Mouse (Mus musculus): ENCODE measurements around the gene Galntl5.
"Not testable (repeated sequence)": the region's sequence is repeated elsewhere in the genome, so short reads cannot be mapped to it uniquely, and the experiment has no call there.

Gene Galntl5

GRCm38 (mm10) chr5:25181004-25181531 is at the start of gene Galntl5:
TSS of gene Galntl5 (plus strand) at chr5:25181460.
- DNase-seq (ENCODE audit: extremely low read depth, low read depth), result no peak

GRCm38 (mm10) chr5:25146705-25147104 is 34.6 kb upstream of the Galntl5 start:
- DNase-seq (ENCODE audit: extremely low read depth, low read depth), result no peak

GRCm38 (mm10) chr5:25149331-25149965 is 31.8 kb upstream of the Galntl5 start:
- DNase-seq (ENCODE audit: extremely low read depth, low read depth), result no peak

GRCm38 (mm10) chr5:25153491-25153890 is 27.8 kb upstream of the Galntl5 start:
- no peak for DNase-seq (ENCODE audit: extremely low read depth, low read depth)

- DNase-seq (ENCODE audit: extremely low read depth, low read depth), result no peak
Measured at GRCm38 (mm10) chr5:25153996-25154395, 27.3 kb upstream of the Galntl5 start.

GRCm38 (mm10) chr5:25154823-25155222 is 26.4 kb upstream of the Galntl5 start:
- DNase-seq (ENCODE audit: extremely low read depth, low read depth), result no peak

- no peak for DNase-seq (ENCODE audit: extremely low read depth, low read depth)
Measured at GRCm38 (mm10) chr5:25155351-25155750, 25.9 kb upstream of the Galntl5 start.

GRCm38 (mm10) chr5:25157136-25157535 is 24.1 kb upstream of the Galntl5 start:
- DNase-seq (ENCODE audit: extremely low read depth, low read depth), result no peak

- DNase-seq (ENCODE audit: extremely low read depth, low read depth), result no peak
Measured at GRCm38 (mm10) chr5:25160515-25160914, 20.7 kb upstream of the Galntl5 start.

GRCm38 (mm10) chr5:25162981-25163380 is 18.3 kb upstream of the Galntl5 start:
- no peak for DNase-seq (ENCODE audit: extremely low read depth, low read depth)

GRCm38 (mm10) chr5:25163938-25164337 is 17.3 kb upstream of the Galntl5 start:
- no peak for DNase-seq (ENCODE audit: extremely low read depth, low read depth)

- no peak for DNase-seq (ENCODE audit: extremely low read depth, low read depth)
Measured at GRCm38 (mm10) chr5:25164341-25164740, 16.9 kb upstream of the Galntl5 start.

GRCm38 (mm10) chr5:25165102-25165788 is 16.0 kb upstream of the Galntl5 start:
- no peak for DNase-seq (ENCODE audit: extremely low read depth, low read depth)

- DNase-seq (ENCODE audit: extremely low read depth, low read depth), result no peak
Measured at GRCm38 (mm10) chr5:25165789-25166135, 15.5 kb upstream of the Galntl5 start.

- DNase-seq (ENCODE audit: extremely low read depth, low read depth), result no peak
Measured at GRCm38 (mm10) chr5:25166665-25167064, 14.6 kb upstream of the Galntl5 start.

- not testable (repeated sequence) for DNase-seq (ENCODE audit: extremely low read depth, low read depth)
Measured at GRCm38 (mm10) chr5:25177937-25178336, 3.3 kb upstream of the Galntl5 start.

- not testable (repeated sequence) for DNase-seq (ENCODE audit: extremely low read depth, low read depth)
Measured at GRCm38 (mm10) chr5:25178543-25178942, 2.7 kb upstream of the Galntl5 start.

GRCm38 (mm10) chr5:25179284-25179683 is 2.0 kb upstream of the Galntl5 start:
- no peak for DNase-seq (ENCODE audit: extremely low read depth, low read depth)

- DNase-seq (ENCODE audit: extremely low read depth, low read depth), result no peak
Measured at GRCm38 (mm10) chr5:25179936-25180488, 1.2 kb upstream of the Galntl5 start.

GRCm38 (mm10) chr5:25183595-25183994 is 2.3 kb downstream of the Galntl5 start:
- DNase-seq (ENCODE audit: extremely low read depth, low read depth), result no peak

- no peak for DNase-seq (ENCODE audit: extremely low read depth, low read depth)
Measured at GRCm38 (mm10) chr5:25184594-25184993, 3.3 kb downstream of the Galntl5 start.

GRCm38 (mm10) chr5:25187727-25188126 is 6.5 kb downstream of the Galntl5 start:
- no peak for DNase-seq (ENCODE audit: extremely low read depth, low read depth)

- no peak for DNase-seq (ENCODE audit: extremely low read depth, low read depth)
Measured at GRCm38 (mm10) chr5:25188802-25189201, 7.5 kb downstream of the Galntl5 start.
